Mouse (Mus musculus) liver, adult 2 months (tissue): ENCODE measurements around the gene Cdx2. TPM values are rescaled to one million over a fixed set of nuclear protein-coding genes. Genes with fewer than 3 reads are reported as not detected.

Experiments used
- DNase-seq: peaks from one replicate; pipeline ENCODE4 v3.0.0-alpha.2; 2011; ENCODE audit warnings: low read depth, low spot score; ENCODE audit errors: extremely low read depth
- H3K27ac ChIP-seq: fragments of 200-500 bp; replicated peaks from 2 replicates; pipeline ENCODE4 v1.5.1; 2012; ENCODE audit warnings: low read depth, mild to moderate bottlenecking, control low read depth, inconsistent platforms, low read length; ENCODE audit not compliant: insufficient read depth
- H3K27me3 ChIP-seq: fragments of 200-500 bp; 2 replicates; pipeline ENCODE4 v1.6.1; 2012; ENCODE audit warnings: mild to moderate bottlenecking, moderate library complexity, low read length, inconsistent platforms; ENCODE audit not compliant: control insufficient read depth, insufficient read depth
- H3K36me3 ChIP-seq: fragments of 200-500 bp; 2 replicates; pipeline ENCODE4 v1.6.1; 2012; ENCODE audit warnings: low read length, inconsistent platforms; ENCODE audit not compliant: control insufficient read depth, insufficient read depth
- H3K4me1 ChIP-seq: fragments of 200-500 bp; 2 replicates; pipeline ENCODE4 v1.6.1; 2011; ENCODE audit warnings: low read length; ENCODE audit not compliant: control insufficient read depth, insufficient read depth
- H3K4me3 ChIP-seq: fragments of 200-500 bp; 2 replicates; pipeline ENCODE4 v1.5.1; 2011; ENCODE audit warnings: low read depth, mild to moderate bottlenecking, control low read depth, low read length, moderate library complexity; ENCODE audit not compliant: insufficient read depth
- H3K79me2 ChIP-seq: fragments of 200-500 bp; 2 replicates; pipeline ENCODE4 v1.6.1; 2012; ENCODE audit warnings: inconsistent platforms, mild to moderate bottlenecking, low read length, moderate library complexity; ENCODE audit not compliant: control insufficient read depth, insufficient read depth
- H3K9ac ChIP-seq: fragments of 200-500 bp; 2 replicates; pipeline ENCODE4 v1.6.1; 2012; ENCODE audit warnings: low read depth, mild to moderate bottlenecking, control low read depth, inconsistent platforms, low read length
- CTCF ChIP-seq: fragments of 200-500 bp; IDR thresholded peaks from 2 replicates; pipeline ENCODE4 v1.5.1; 2011; ENCODE audit warnings: low read depth, low read length, control low read depth
- POLR2A ChIP-seq: fragments of 200-500 bp; IDR thresholded peaks from 2 replicates; pipeline ENCODE4 v1.6.1; 2011; ENCODE audit warnings: low read length, control low read depth; ENCODE audit not compliant: insufficient read depth; ENCODE audit errors: extremely low read depth
- WGBS: fragments of 180-500 bp; shearing (Covaris S2); methylation state at CpG from one replicate; pipeline ENCODE4 v1.1.7; 2018; 5-methylcytosine and 5-hydroxymethylcytosine counted together
- polyA plus RNA-seq: library from polyadenylated mRNA; depleted of rRNA; stranded (reverse); fragments of >200 nt; gene quantifications from 2 replicates; pipeline ENCODE4 v1.2.3, GENCODE M21; 2012
- total RNA-seq: library from RNA; depleted of rRNA; stranded (reverse); fragments of >200 nt; gene quantifications from 2 replicates; pipeline ENCODE4 v1.2.3, GENCODE M21; 2014

The Cdx2 gene
- total and polyA plus RNA-seq, 2 experiments = 0.04 TPM; not detected in 1

DNA sequence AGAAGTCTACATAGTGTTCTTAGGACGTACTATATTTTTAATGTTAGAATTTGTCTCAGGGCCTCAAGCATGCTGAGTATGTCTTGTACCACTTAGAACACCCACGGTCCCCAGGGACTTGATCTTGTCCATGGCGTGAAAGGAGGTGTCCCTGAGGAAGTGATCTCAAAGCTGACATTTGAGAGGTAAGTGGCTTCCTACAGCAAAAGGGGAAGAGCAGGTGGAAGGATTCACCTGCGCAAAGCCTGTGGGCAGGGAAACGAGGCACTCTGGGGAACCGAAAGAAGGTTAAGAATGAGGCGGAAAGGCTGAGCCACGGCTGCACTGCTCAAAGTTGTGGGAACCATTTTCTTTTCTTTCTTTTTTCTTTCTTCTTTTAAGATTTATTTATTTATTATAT lies 44.9 kb upstream of the Cdx2 start:
- no peak for DNase-seq
- 88% methylated on average over 8 of the region's 8 CpGs for WGBS
- no peaks in the 10 kb centered on the region for H3K27me3 ChIP-seq
- H3K4me3 ChIP-seq = no peak overlapping the region
- H3K79me2 ChIP-seq = no peaks in the 10 kb centered on the region
- no peak overlapping the region for H3K9ac ChIP-seq
- no peaks in the 10 kb centered on the region for H3K36me3 ChIP-seq
- no peak overlapping the region for H3K27ac ChIP-seq
- no peaks in the 10 kb centered on the region for H3K4me1 ChIP-seq
- TF ChIP-seq CTCF = no peak
- TF ChIP-seq POLR2A = no peak

- no peak for DNase-seq
- Histone ChIP-seq H3K27ac (no peak overlapping the region), H3K4me3 (no peak overlapping the region), H3K9ac (no peak overlapping the region), H3K36me3 (no peaks in the 10 kb centered on the region), H3K79me2 (no peaks in the 10 kb centered on the region), H3K4me1 (no peaks in the 10 kb centered on the region), H3K27me3 (no peaks in the 10 kb centered on the region)
- TF ChIP-seq CTCF (no peak), POLR2A (no peak)
- 93% methylated on average over 1 of the region's 1 CpGs for WGBS
Observed at GRCm38 (mm10) chr5:147345981-147346380, 38.9 kb upstream of the Cdx2 start.

GRCm38 (mm10) chr5:147343904-147344303 lies 36.8 kb upstream of the Cdx2 start:
- Histone ChIP-seq H3K4me1 (no peaks in the 10 kb centered on the region), H3K36me3 (no peaks in the 10 kb centered on the region), H3K9ac (no peak overlapping the region), H3K27ac (no peak overlapping the region), H3K4me3 (no peak overlapping the region), H3K79me2 (no peaks in the 10 kb centered on the region), H3K27me3 (no peaks in the 10 kb centered on the region)
- DNase-seq = no peak
- 89% methylated on average over 10 of the region's 10 CpGs for WGBS
- no peak for TF ChIP-seq POLR2A
- TF ChIP-seq CTCF = no peak

- WGBS = 90% methylated on average over 6 of the region's 6 CpGs
Observed at GRCm38 (mm10) chr5:147342901-147343300, 35.8 kb upstream of the Cdx2 start.

DNA sequence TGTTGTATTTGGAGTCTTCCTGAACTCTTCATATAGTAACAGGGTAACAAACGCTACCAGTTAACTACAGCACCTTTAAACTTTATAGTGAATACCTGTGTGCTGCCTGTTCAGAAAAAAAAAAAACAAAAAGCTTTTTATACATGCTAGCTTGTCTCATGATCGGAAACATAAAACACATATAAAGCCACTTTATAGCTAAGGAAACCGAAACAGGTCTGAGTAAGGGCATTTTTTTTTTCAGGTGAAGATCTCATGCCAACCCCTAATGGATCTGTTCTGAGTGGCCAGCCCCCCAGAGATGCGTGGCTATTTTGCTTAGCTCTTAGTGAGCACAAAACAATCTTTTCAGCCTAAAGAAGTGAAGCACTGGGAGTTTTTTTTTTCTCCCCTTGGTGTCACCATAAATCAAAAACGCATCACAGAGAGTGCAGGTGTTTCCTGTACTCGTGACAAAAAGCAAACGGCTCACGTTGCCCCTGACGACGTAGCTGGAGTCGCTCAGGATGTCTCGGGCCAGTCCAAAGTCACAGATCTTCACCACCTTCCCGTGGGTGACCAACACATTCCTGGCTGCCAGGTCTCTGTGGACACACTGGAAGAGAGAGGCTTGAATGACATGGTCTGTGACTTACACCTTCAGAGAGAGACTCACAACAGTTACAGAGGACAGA lies 33.8 kb upstream of the Cdx2 start:
- WGBS = 58% methylated on average over 13 of the region's 13 CpGs
- H3K27ac ChIP-seq = no peak overlapping the region

More at GRCm38 (mm10) chr5:147342901-147343300, 35.8 kb upstream of the Cdx2 start:
- Histone ChIP-seq H3K4me3 (no peak overlapping the region), H3K79me2 (no peaks in the 10 kb centered on the region), H3K4me1 (no peaks in the 10 kb centered on the region), H3K36me3 (no peaks in the 10 kb centered on the region), H3K9ac (no peak overlapping the region), H3K27me3 (no peaks in the 10 kb centered on the region), H3K27ac (no peak overlapping the region)
- DNase-seq = no peak
- TF ChIP-seq CTCF = no peak
- no peak for TF ChIP-seq POLR2A

DNA sequence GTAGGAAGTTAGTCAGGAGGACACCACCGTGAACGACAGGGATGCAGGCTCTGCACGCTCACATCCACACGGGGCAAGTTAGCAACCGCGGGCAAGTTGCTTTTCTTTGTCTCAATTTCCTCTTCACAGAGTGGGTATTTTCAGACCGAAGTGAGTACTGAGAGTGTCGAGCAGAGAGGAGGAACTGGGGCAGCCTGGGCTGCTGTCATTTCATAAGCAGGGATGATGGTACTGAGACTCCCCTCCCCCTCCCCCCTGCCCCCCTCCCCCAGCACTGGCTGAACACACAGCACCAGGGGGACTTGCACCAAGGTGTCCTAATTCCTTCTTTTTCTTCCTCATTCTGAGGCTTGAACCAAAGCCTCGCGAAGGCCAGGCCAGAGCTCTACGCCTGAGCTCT lies 32.5 kb upstream of the Cdx2 start:
- 79% methylated on average over 11 of the region's 11 CpGs for WGBS
- Histone ChIP-seq H3K4me1 (no peaks in the 10 kb centered on the region), H3K9ac (no peak overlapping the region), H3K4me3 (no peak overlapping the region), H3K27me3 (no peaks in the 10 kb centered on the region), H3K79me2 (no peaks in the 10 kb centered on the region), H3K27ac (no peak overlapping the region), H3K36me3 (no peaks in the 10 kb centered on the region)
- TF ChIP-seq POLR2A (no peak), CTCF (no peak)
- DNase-seq = no peak

More for the DNA sequence above, 33.8 kb upstream of the Cdx2 start:
- Histone ChIP-seq H3K79me2 (no peaks in the 10 kb centered on the region), H3K36me3 (no peaks in the 10 kb centered on the region), H3K4me1 (no peaks in the 10 kb centered on the region), H3K9ac (no peak overlapping the region), H3K27me3 (no peaks in the 10 kb centered on the region), H3K4me3 (no peak overlapping the region)
- no peak for DNase-seq
- TF ChIP-seq CTCF = no peak
- no peak for TF ChIP-seq POLR2A
